Mouse (Mus musculus) cortical plate, adult 2 months (tissue): ENCODE results near the gene Lifr.

Experiments
- CTCF ChIP-seq: fragments of 200-500 bp; IDR thresholded peaks from 2 replicates; pipeline ENCODE4 v1.5.1; 2011; ENCODE audit warnings: mild to moderate bottlenecking, control low read depth, low read length; ENCODE audit not compliant: insufficient read depth; ENCODE audit errors: extremely low read depth
- POLR2A ChIP-seq: fragments of 200-500 bp; IDR thresholded peaks from 2 replicates; pipeline ENCODE4 v1.6.1; 2011; ENCODE audit warnings: mild to moderate bottlenecking, low read length, control low read depth; ENCODE audit not compliant: insufficient read depth; ENCODE audit errors: extremely low read depth

GRCm38 (mm10) chr15:7075185-7075584 is 15.2 kb upstream of the Lifr start:
- TF ChIP-seq CTCF (no peak), POLR2A (no peak)
